Mouse (Mus musculus): ENCODE measurements around the gene Gmcl1.

Gene Gmcl1

GRCm38 (mm10) chr6:86665076-86665475, 68.1 kb downstream of the Gmcl1 start:
- no peak for DNase-seq (ENCODE audit: low spot score in 2 of 2)

GRCm38 (mm10) chr6:86660161-86660877, 72.9 kb downstream of the Gmcl1 start:
- no peak for DNase-seq (ENCODE audit: low spot score in 2 of 2)

DNA sequence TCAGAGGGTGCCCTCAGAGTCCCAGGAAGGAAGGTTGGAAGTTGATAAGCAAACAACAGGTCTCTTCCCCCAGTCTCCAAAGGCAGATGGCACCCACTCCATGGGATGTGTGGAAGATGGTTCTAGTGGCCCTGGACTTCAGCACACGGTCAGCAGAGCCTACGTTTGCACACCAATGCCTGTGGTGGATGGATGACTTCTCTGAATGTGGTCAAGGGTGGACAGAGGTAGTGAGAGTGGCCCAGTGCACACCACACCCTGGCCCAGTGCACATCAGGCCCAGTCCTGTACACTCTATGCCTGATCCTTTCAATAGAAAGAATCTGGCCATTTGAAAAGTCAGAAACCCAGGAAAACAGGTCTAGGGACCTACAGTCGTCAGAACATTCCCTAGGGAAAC, 74.7 kb downstream of the Gmcl1 start:
- no peak for DNase-seq (ENCODE audit: low spot score in 2 of 2)

DNA sequence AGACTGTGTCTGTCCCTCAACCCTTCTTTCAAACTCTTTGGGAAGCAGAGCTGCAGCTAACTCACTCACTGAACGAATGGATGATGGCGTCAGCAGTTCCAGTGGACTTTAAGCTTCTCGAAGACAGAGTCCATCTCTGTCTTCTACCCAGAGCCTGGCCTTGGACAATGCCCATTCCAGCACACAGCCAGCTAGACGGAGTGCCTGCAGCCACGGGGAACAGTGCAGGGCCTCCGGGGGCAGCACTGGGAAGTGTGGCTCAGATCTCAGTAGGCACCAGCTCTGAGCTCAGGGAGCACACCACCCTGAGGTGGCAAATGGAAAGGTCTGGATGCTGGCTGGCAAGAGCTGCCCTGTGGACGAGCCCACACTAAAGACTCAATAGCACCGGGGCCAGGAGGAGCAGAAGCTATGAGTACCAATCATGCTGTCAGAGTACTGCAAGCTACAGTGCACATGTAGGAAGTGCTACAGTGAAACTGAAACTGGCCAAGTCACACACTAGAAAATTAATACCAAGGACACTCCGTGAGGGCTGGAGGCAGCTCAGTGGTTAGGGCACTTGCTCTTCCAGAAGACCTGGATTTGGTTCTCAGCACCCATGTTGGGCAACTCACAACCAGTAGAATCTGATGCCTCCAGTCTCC, 78.8 kb downstream of the Gmcl1 start:
- no peak for DNase-seq (ENCODE audit: low spot score in 2 of 2)

- DNase-seq (ENCODE audit: low spot score in 2 of 2), result no peak
Measured at GRCm38 (mm10) chr6:86653026-86653425, 80.2 kb downstream of the Gmcl1 start.

- DNase-seq (ENCODE audit: low spot score in 2 of 2), result no peak
Measured at GRCm38 (mm10) chr6:86646143-86646542, 87.0 kb downstream of the Gmcl1 start.

GRCm38 (mm10) chr6:86645551-86645950, 87.6 kb downstream of the Gmcl1 start:
- no peak for DNase-seq (ENCODE audit: low spot score in 2 of 2)

GRCm38 (mm10) chr6:86644775-86645400, 88.3 kb downstream of the Gmcl1 start:
- no peak for DNase-seq (ENCODE audit: low spot score in 2 of 2)
